Mouse (Mus musculus): Measurements from ENCODE around the gene Gabpb2.

- TF ChIP-seq CTCF (IDR thresholded peaks at IDR 0.05; ENCODE audit: low read depth, low read length): peak; percentile 64
- no peak for TF ChIP-seq POLR2A (IDR thresholded peaks at IDR 0.05; ENCODE audit: insufficient read depth, low read length)
- no peak for TF ChIP-seq EP300 (IDR thresholded peaks at IDR 0.05; ENCODE audit: insufficient read depth, low read depth, low read length)
Observed at GRCm38 (mm10) chr3:95153874-95154273, 63.8 kb downstream of the Gabpb2 start.

All from ES-Bruce4 (cell line).